Mouse (Mus musculus): Measurements from ENCODE around the gene Slc35f1. TPM values are rescaled to one million over a fixed set of nuclear protein-coding genes. Genes with fewer than 3 reads are reported as not detected.
A peak's percentile ranks its signal among the peaks of the same experiment; 100 is the strongest.

The Slc35f1 gene
- 14.5 and 16.3 TPM in 2 replicates for polyA plus RNA-seq (2012; rRNA removed)

DNA sequence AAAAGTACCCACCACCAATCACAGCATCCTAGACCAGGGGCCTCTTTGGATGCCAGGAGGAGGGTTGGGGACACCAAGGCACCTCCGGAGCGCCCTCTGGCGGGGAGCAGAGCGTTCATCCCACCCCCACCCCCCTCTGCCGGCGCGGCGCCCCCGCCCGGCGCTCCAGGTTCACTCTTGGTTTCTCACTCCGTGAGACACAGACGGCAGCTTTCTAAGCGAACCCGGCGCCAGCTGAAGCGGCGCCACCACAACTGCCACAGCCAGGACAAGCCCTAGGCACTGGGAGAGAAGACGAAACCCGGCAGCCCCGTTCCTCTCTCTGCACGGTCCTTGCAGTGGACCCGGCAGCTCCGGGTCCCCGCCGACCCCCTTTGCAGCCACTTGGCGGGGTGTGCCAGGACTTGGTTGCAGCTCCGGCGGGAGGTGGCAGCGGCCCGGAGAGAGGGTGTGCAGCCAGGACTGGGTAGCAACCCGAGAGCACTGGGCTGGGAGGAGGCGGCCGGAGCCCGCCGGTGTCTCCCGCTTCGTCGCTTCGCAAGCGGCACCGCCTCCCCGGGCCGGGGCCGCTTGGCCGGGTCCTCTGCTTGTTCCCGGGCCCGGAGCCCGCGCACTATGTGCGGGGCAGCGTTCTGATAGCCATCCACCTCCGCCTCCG lies at the start of gene Slc35f1:
Gene Slc35f1, plus strand, starts transcription at position 200 of the 658 bp plus-strand sequence.
- DNase-seq = peak; percentile 61 to 67
- Histone ChIP-seq H3K4me1 (ENCODE audit: control insufficient read depth, insufficient read depth, low read length) (0 out of 2 replicates have a peak, but pooled peaks cover 3% of the 10 kb centered on the region), H3K4me3 (replicated peaks; ENCODE audit: insufficient read depth, low read depth, low read length) (peak within 1 kb of the TSS; percentile 55), H3K27me3 (ENCODE audit: control insufficient read depth, insufficient read depth, low read length) (no peaks in the 10 kb centered on the region), H3K27ac (ENCODE audit: insufficient read depth, low read length) (no peak within 1 kb of the TSS)
- under 1% methylated on average over 49 of the region's 54 CpGs for WGBS
- TF ChIP-seq POLR2A (IDR thresholded peaks at IDR 0.05; ENCODE audit: borderline replicate concordance, insufficient read depth, low read length) = no peak
- TF ChIP-seq CTCF (IDR thresholded peaks at IDR 0.05; ENCODE audit: borderline replicate concordance, insufficient read depth, low read depth, low read length) = peak; percentile 61; the same call in 1 of the 2 replicates

DNA sequence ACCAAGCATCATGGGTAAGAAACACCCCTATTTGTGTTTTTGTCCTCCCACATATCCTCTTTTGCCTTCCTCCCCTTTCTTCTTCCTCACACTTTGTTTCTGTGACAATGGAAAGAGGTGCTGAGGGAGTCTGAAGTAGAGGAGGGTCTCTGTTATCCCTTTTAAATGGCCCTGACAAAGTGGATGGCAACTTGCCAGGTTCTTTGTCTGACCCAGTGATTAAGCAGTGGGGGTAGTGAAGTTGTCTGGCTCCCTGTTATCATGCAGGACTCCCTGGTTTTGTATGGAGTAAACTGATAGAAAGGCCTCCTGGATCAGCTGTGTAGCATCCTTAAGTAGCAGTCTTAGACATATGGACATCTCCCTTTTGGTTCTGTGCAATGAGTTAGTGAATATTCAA lies 19.1 kb upstream of the Slc35f1 start:
- TF ChIP-seq CTCF (IDR thresholded peaks at IDR 0.05; ENCODE audit: borderline replicate concordance, insufficient read depth, low read depth, low read length) (no peak), POLR2A (IDR thresholded peaks at IDR 0.05; ENCODE audit: borderline replicate concordance, insufficient read depth, low read length) (no peak)
- DNase-seq = no peak
- H3K4me1 ChIP-seq (ENCODE audit: control insufficient read depth, insufficient read depth, low read length) = no peaks in the 10 kb centered on the region
- no peaks in the 10 kb centered on the region for H3K27me3 ChIP-seq (ENCODE audit: control insufficient read depth, insufficient read depth, low read length)
- H3K27ac ChIP-seq (ENCODE audit: insufficient read depth, low read length) = no peak overlapping the region
- no peak overlapping the region for H3K4me3 ChIP-seq (replicated peaks; ENCODE audit: insufficient read depth, low read depth, low read length)

DNA sequence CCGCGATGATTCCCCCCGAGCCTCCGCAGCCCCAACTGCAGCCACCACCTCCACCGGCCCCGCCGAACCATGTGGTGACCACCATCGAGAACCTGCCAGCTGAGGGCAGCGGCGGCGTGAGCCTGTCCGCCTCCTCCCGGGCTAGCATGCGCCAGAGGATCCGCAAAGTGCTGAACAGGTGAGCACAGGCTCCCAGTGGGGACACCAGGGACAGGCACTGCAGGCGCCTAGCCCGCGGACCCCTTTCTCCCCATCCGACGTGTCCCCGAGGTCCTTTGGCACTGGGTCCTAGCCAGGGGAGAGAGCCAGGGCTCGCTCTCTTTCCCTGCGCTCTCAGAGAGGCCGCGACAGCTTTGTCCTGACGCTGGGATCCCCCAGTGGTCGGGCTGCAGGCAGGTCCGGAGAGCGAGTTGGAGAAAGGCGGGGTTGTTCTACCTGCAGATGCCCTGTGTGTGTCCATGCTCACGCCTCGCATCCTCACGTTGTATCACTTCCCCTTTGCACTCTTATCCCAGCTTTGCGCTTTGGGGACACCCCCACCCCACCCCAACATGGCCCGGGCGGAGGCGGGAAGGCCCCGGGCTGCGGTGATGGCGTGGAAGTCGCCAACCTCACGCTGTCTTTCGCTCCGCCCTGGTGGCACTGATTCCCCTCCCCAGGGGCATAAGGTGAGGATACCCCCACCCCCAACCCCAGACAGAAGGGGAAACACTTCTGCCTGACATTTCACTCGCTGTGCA lies 829 bp downstream of the Slc35f1 start:
- WGBS = 4% methylated on average over 45 of the region's 45 CpGs
- H3K27ac ChIP-seq (ENCODE audit: insufficient read depth, low read length) = no peak overlapping the region
- TF ChIP-seq CTCF (IDR thresholded peaks at IDR 0.05; ENCODE audit: borderline replicate concordance, insufficient read depth, low read depth, low read length) (no peak), POLR2A (IDR thresholded peaks at IDR 0.05; ENCODE audit: borderline replicate concordance, insufficient read depth, low read length) (no peak)
- no peaks in the 10 kb centered on the region for H3K27me3 ChIP-seq (ENCODE audit: control insufficient read depth, insufficient read depth, low read length)
- peak overlapping the region; percentile 55 for H3K4me3 ChIP-seq (replicated peaks; ENCODE audit: insufficient read depth, low read depth, low read length)
- H3K4me1 ChIP-seq (ENCODE audit: control insufficient read depth, insufficient read depth, low read length) = 0 out of 2 replicates have a peak, but pooled peaks cover 3% of the 10 kb centered on the region
- DNase-seq = peak; percentile 23 to 47

DNA sequence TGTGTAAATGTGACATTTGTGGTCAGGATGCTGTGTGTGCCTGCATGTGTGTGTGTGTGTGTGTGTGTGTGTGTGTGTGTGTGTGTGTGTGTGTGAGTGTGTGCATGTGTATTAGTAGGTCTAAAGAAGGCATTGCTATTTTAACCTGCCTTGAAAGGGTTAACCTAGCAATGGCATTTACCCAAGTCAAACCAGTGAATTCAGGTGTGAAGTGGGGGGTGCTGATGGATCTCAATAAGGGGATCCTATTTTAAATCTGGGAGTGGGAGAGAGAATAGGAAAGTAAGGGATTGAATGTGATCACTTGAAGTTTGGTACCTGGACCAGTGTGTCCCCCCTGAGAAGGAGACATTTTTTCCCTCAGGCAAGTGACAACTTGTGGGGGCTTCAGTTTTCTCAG lies 13.4 kb downstream of the Slc35f1 start:
- Histone ChIP-seq H3K27me3 (ENCODE audit: control insufficient read depth, insufficient read depth, low read length) (no peaks in the 10 kb centered on the region), H3K27ac (ENCODE audit: insufficient read depth, low read length) (no peak overlapping the region), H3K4me3 (replicated peaks; ENCODE audit: insufficient read depth, low read depth, low read length) (no peak overlapping the region), H3K4me1 (ENCODE audit: control insufficient read depth, insufficient read depth, low read length) (peaks cover 6% of the 10 kb centered on the region; the same call in 1 of the 2 replicates)
- DNase-seq = no peak
- TF ChIP-seq POLR2A (IDR thresholded peaks at IDR 0.05; ENCODE audit: borderline replicate concordance, insufficient read depth, low read length) (no peak), CTCF (IDR thresholded peaks at IDR 0.05; ENCODE audit: borderline replicate concordance, insufficient read depth, low read depth, low read length) (no peak)

DNA sequence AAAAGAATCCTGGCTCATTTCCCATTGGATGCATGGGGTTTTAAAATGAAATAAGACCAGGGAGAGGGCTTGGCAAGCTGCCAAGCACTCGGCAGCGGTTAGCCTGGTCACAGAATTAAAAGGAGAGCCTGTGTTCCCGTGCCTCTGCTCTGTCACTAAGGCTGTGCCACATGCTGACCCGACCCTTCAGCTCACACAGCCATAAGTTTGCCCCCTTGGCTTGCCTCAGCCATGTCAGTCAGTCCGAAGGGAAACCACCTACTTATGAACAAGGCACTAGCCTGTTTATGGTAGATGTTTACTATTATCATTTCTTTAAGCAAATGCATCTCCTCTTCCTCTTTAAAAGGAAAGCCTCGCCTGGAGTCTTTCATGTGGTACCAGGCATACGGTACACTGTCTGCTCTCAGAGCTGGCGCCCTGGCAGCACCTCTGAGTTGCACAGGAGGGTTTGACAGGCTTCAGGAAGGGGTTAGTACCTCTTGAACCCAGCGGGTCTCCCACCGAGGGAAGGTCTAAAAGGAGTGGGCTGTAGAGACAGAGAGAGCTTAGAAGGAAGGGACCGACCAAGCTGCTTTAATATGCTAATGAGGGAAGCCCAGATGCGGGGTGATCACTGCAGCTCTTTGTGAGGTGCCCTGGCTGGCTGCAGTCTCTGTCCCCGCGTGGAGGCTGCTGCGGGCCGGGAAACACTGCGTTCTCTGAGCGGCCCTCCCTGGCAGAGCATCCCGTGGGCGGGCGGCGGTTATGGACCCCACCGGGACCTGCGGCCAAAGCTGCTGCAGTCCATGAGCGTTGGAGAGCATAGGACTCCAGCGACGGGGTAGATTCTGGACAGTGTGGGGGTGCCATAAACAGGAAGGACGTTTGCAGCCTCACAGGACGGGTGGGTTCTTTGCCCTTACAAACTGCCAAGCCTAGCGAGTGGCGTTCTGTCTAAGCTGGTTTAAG lies 14.0 kb downstream of the Slc35f1 start:
- no peaks in the 10 kb centered on the region for H3K27me3 ChIP-seq (ENCODE audit: control insufficient read depth, insufficient read depth, low read length)
- H3K27ac ChIP-seq (ENCODE audit: insufficient read depth, low read length) = no peak overlapping the region; the same call in 1 of the 2 replicates
- WGBS = 2% methylated on average over 31 of the region's 31 CpGs
- peak; percentile 12 to 23 for DNase-seq
- TF ChIP-seq POLR2A (IDR thresholded peaks at IDR 0.05; ENCODE audit: borderline replicate concordance, insufficient read depth, low read length) = no peak
- no peak for TF ChIP-seq CTCF (IDR thresholded peaks at IDR 0.05; ENCODE audit: borderline replicate concordance, insufficient read depth, low read depth, low read length)
- peak overlapping the region; percentile 49 for H3K4me3 ChIP-seq (replicated peaks; ENCODE audit: insufficient read depth, low read depth, low read length)
- peaks cover 6% of the 10 kb centered on the region; the same call in 1 of the 2 replicates for H3K4me1 ChIP-seq (ENCODE audit: control insufficient read depth, insufficient read depth, low read length)

DNA sequence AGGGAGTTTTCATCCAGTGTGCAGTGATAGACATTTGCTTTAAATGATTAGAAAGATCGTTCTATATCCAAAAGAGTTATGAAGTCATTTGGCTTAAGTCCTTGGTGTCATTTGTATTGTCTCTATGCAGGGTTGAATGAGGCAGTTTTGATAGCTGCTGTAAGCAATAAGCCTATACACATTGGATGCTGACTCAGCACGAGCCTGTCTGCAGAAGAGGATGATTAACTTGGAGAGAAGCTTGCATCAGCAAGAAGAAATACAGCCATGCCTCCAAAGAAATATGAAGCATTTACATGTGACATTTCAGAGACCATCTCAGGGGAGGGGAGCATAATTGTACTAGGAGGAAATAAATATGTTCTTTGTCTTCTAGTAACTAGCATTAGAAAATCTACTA lies 19.1 kb downstream of the Slc35f1 start:
- DNase-seq = no peak
- 64% methylated on average over 2 of the region's 2 CpGs for WGBS
- Histone ChIP-seq H3K4me3 (replicated peaks; ENCODE audit: insufficient read depth, low read depth, low read length) (no peak overlapping the region), H3K27ac (ENCODE audit: insufficient read depth, low read length) (no peak overlapping the region), H3K27me3 (ENCODE audit: control insufficient read depth, insufficient read depth, low read length) (no peaks in the 10 kb centered on the region), H3K4me1 (ENCODE audit: control insufficient read depth, insufficient read depth, low read length) (0 out of 2 replicates have a peak, but pooled peaks cover 3% of the 10 kb centered on the region)
- TF ChIP-seq POLR2A (IDR thresholded peaks at IDR 0.05; ENCODE audit: borderline replicate concordance, insufficient read depth, low read length) = no peak
- TF ChIP-seq CTCF (IDR thresholded peaks at IDR 0.05; ENCODE audit: borderline replicate concordance, insufficient read depth, low read depth, low read length) = no peak

DNA sequence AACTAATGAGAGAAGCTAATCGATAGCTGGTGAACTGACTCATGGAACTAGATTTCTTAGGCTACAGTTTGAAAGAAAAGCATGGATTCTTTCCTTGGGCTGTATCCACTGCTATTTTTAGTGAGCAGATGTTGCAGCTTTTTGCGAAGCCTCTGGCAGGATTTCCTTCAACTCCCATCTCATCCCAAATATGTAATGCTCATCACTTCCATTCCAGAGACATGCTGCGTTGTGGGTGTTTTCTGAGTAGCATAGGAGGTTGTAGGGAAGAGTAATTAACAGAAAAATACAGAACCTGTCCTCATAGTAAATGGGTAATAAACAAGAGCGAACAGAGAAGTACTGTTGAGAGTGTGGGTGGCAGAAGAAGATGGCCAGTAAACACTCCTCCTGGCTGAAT lies 21.8 kb downstream of the Slc35f1 start:
- Histone ChIP-seq H3K4me3 (replicated peaks; ENCODE audit: insufficient read depth, low read depth, low read length) (no peak overlapping the region), H3K4me1 (ENCODE audit: control insufficient read depth, insufficient read depth, low read length) (no peaks in the 10 kb centered on the region), H3K27me3 (ENCODE audit: control insufficient read depth, insufficient read depth, low read length) (no peaks in the 10 kb centered on the region), H3K27ac (ENCODE audit: insufficient read depth, low read length) (no peak overlapping the region)
- 71% methylated on average over 4 of the region's 4 CpGs for WGBS
- DNase-seq = no peak
- TF ChIP-seq CTCF (IDR thresholded peaks at IDR 0.05; ENCODE audit: borderline replicate concordance, insufficient read depth, low read depth, low read length) = no peak
- no peak for TF ChIP-seq POLR2A (IDR thresholded peaks at IDR 0.05; ENCODE audit: borderline replicate concordance, insufficient read depth, low read length)

All from cerebellum, adult 2 months (tissue).